Mouse (Mus musculus) liver, embryonic 14.5 days (tissue): ENCODE measurements at regions not wholly inside any gene's neighbourhood (a gene's known extent, or its start where the extent isn't known, plus 50 kb on each side); places are given as distances from the start of the nearest gene placed in this dataset.

Experiments
- ATAC-seq: fragments of 200-750 bp; cut with Nextera tagmentation; 2 replicates; pipeline ENCODE4 v1.8.0; 2017; ENCODE audit warnings: moderate number of reproducible peaks, mild to moderate bottlenecking, moderate library complexity; ENCODE audit not compliant: insufficient read depth
- DNase-seq, 3 experiments: peaks; one replicate each; pipeline ENCODE4 v3.0.0-alpha.2; 2012 to 2013; ENCODE audit warnings: low read depth in 3 of 3, low spot score in 3 of 3
- H3K27ac ChIP-seq: fragments of 300-500 bp; sonication (generic); 2 replicates; pipeline ENCODE4 v1.5.1; 2014; ENCODE audit warnings: moderate library complexity, mild to moderate bottlenecking, control low read depth, inconsistent platforms
- H3K27me3 ChIP-seq: fragments of 300-500 bp; sonication (generic); 2 replicates; pipeline ENCODE4 v1.6.1; 2014; ENCODE audit warnings: mild to moderate bottlenecking, low read length, moderate library complexity; ENCODE audit not compliant: control insufficient read depth, insufficient read depth
- H3K36me3 ChIP-seq: fragments of 300-500 bp; sonication (generic); replicated peaks from 2 replicates; pipeline ENCODE4 v1.6.1; 2014; ENCODE audit warnings: low read depth; ENCODE audit not compliant: control insufficient read depth, insufficient read depth
- H3K4me1 ChIP-seq, 2 experiments: fragments of 200-500 bp in 1 of 2; fragments of 300-500 bp in 1 of 2; sonication (generic) in 1 of 2; replicated peaks; 2 replicates each; pipeline ENCODE4 v1.6.1; 2012 to 2014; ENCODE audit warnings: antibody characterized with exemption in 1 of 2, inconsistent platforms in 1 of 2, low read length in 1 of 2; ENCODE audit not compliant: control insufficient read depth in 2 of 2, insufficient read depth in 2 of 2
- H3K4me2 ChIP-seq: fragments of 300-500 bp; sonication (generic); 2 replicates; pipeline ENCODE4 v1.6.1; 2014; ENCODE audit warnings: low read depth, mild to moderate bottlenecking, control low read depth, moderate library complexity
- H3K4me3 ChIP-seq, 2 experiments: fragments of 200-500 bp in 1 of 2; fragments of 300-500 bp in 1 of 2; sonication (generic) in 1 of 2; 2 replicates each; pipeline ENCODE4 v1.5.1; 2012 to 2014; ENCODE audit warnings: low read depth in 2 of 2, low read length in 2 of 2, mild to moderate bottlenecking in 2 of 2, control low read depth in 1 of 2, inconsistent platforms in 1 of 2, moderate library complexity in 1 of 2; ENCODE audit not compliant: insufficient read depth in 1 of 2
- H3K9ac ChIP-seq: fragments of 300-500 bp; sonication (generic); replicated peaks from 2 replicates; pipeline ENCODE4 v1.6.1; 2014; ENCODE audit warnings: mild to moderate bottlenecking, control low read depth, moderate library complexity
- H3K9me3 ChIP-seq: fragments of 300-500 bp; sonication (generic); 2 replicates; pipeline ENCODE4 v1.6.1; 2016; ENCODE audit warnings: low read length, mixed read lengths; ENCODE audit not compliant: control insufficient read depth
- CTCF ChIP-seq: IDR thresholded peaks from 2 replicates; pipeline ENCODE4 v1.5.1; 2016; ENCODE audit warnings: antibody characterized with exemption, low read depth, control low read depth
- EP300 ChIP-seq: IDR thresholded peaks from 2 replicates; pipeline ENCODE4 v1.6.1; 2016; ENCODE audit warnings: antibody characterized with exemption, low read depth
- WGBS: fragments of 180-500 bp; shearing (Covaris S2); extraction: QIAGEN DNeasy Blood & Tissue Kit; methylation state at CpG from one replicate; pipeline ENCODE4 v1.1.7; 2014; ENCODE audit not compliant: insufficient replicate concordance; 5-methylcytosine and 5-hydroxymethylcytosine counted together

- 49% methylated on average over 4 of the region's 4 CpGs for whole genome bisulfite sequencing
- H3K27ac ChIP-seq: no peak overlapping the region
- H3K9ac ChIP-seq: no peak overlapping the region
- no peak overlapping the region for H3K4me2 ChIP-seq
- H3K4me3 ChIP-seq: no peak overlapping the region
- no peaks in the 10 kb centered on the region for H3K36me3 ChIP-seq
- no peak for ATAC-seq
- no peaks in the 10 kb centered on the region for H3K27me3 ChIP-seq
- DNase-seq: peak in 1 of 3 experiments; percentile 1
- H3K9me3 ChIP-seq: no peaks in the 10 kb centered on the region
- TF ChIP-seq CTCF (peak; percentile 52), EP300 (no peak)
- H3K4me1 ChIP-seq: no peaks in the 10 kb centered on the region
Observed at GRCm38 (mm10) chr7:111969198-111969887, 54.0 kb upstream of the Usp47 start.

GRCm38 (mm10) chr7:111968261-111968660, 55.0 kb upstream of the Usp47 start:
- no peaks in the 10 kb centered on the region for H3K36me3 ChIP-seq
- ATAC-seq: no peak

GRCm38 (mm10) chr7:111966716-111967115, 56.6 kb upstream of the Usp47 start:
- 56% methylated on average over 3 of the region's 3 CpGs for WGBS
- Histone ChIP-seq H3K9ac (no peak overlapping the region), H3K36me3 (no peaks in the 10 kb centered on the region), H3K9me3 (no peaks in the 10 kb centered on the region), H3K27ac (no peak overlapping the region), H3K4me1 (no peaks in the 10 kb centered on the region), H3K4me2 (no peak overlapping the region), H3K4me3 (no peak overlapping the region), H3K27me3 (no peaks in the 10 kb centered on the region)
- ATAC-seq: no peak
- TF ChIP-seq EP300 (no peak), CTCF (no peak)
- no peak for DNase-seq

More at GRCm38 (mm10) chr7:111968261-111968660, 55.0 kb upstream of the Usp47 start:
- Histone ChIP-seq H3K4me1 (no peaks in the 10 kb centered on the region), H3K4me3 (no peak overlapping the region), H3K27me3 (no peaks in the 10 kb centered on the region), H3K27ac (no peak overlapping the region), H3K9me3 (no peaks in the 10 kb centered on the region), H3K4me2 (no peak overlapping the region), H3K9ac (no peak overlapping the region)
- no peak for TF ChIP-seq EP300
- TF ChIP-seq CTCF: no peak
- no peak for DNase-seq
- 56% methylated on average over 5 of the region's 5 CpGs for WGBS

- H3K9ac ChIP-seq: no peak overlapping the region
Observed at GRCm38 (mm10) chr7:111963969-111964368, 59.3 kb upstream of the Usp47 start.

GRCm38 (mm10) chr7:111959977-111960376, 63.3 kb upstream of the Usp47 start:
- Histone ChIP-seq H3K36me3 (no peaks in the 10 kb centered on the region), H3K4me1 (no peaks in the 10 kb centered on the region), H3K4me2 (no peak overlapping the region), H3K27ac (no peak overlapping the region), H3K27me3 (no peaks in the 10 kb centered on the region), H3K9ac (no peak overlapping the region), H3K9me3 (no peaks in the 10 kb centered on the region), H3K4me3 (no peak overlapping the region)
- DNase-seq (no peak), ATAC-seq (no peak)
- TF ChIP-seq CTCF: no peak
- TF ChIP-seq EP300: no peak
- 64% methylated on average over 3 of the region's 3 CpGs for WGBS

More at GRCm38 (mm10) chr7:111963969-111964368, 59.3 kb upstream of the Usp47 start:
- Histone ChIP-seq H3K4me1 (no peaks in the 10 kb centered on the region), H3K4me2 (no peak overlapping the region), H3K9me3 (no peaks in the 10 kb centered on the region), H3K27ac (no peak overlapping the region), H3K36me3 (no peaks in the 10 kb centered on the region), H3K27me3 (no peaks in the 10 kb centered on the region), H3K4me3 (no peak overlapping the region)
- DNase-seq (no peak), ATAC-seq (no peak)
- WGBS: 55% methylated on average over 1 of the region's 1 CpGs
- TF ChIP-seq EP300: no peak
- TF ChIP-seq CTCF: no peak
